Mouse (Mus musculus) cortical plate, adult 2 months (tissue): Measurements from ENCODE around the gene Dnah1.

Experiments
- CTCF ChIP-seq: fragments of 200-500 bp; IDR thresholded peaks from 2 replicates; pipeline ENCODE4 v1.5.1; 2011; ENCODE audit warnings: mild to moderate bottlenecking, control low read depth, low read length; ENCODE audit not compliant: insufficient read depth; ENCODE audit errors: extremely low read depth
- POLR2A ChIP-seq: fragments of 200-500 bp; IDR thresholded peaks from 2 replicates; pipeline ENCODE4 v1.6.1; 2011; ENCODE audit warnings: mild to moderate bottlenecking, low read length, control low read depth; ENCODE audit not compliant: insufficient read depth; ENCODE audit errors: extremely low read depth

- TF ChIP-seq CTCF (no peak), POLR2A (no peak)
Observed at GRCm38 (mm10) chr14:31343241-31343640, 19.5 kb upstream of the Dnah1 start.
